Mouse (Mus musculus) adrenal gland, adult 10 weeks (tissue): ENCODE results near the gene Slc11a2. TPM values are rescaled to one million over a fixed set of nuclear protein-coding genes. Genes with fewer than 3 reads are reported as not detected.

Experiments used
- polyA plus RNA-seq: library from polyadenylated mRNA; stranded (reverse); fragments of 350-450 nt; fragmentation: Illumina TruSeq; extraction: RNeasy Lipid Tissue Mini Kit (QIAGEN cat#74804); gene quantifications from one replicate; pipeline ENCODE4 v1.2.3, GENCODE M21; 2014; ENCODE audit warnings: low read depth, low replicate concordance

Gene Slc11a2
- 18.3 TPM for polyA plus RNA-seq

DNA sequence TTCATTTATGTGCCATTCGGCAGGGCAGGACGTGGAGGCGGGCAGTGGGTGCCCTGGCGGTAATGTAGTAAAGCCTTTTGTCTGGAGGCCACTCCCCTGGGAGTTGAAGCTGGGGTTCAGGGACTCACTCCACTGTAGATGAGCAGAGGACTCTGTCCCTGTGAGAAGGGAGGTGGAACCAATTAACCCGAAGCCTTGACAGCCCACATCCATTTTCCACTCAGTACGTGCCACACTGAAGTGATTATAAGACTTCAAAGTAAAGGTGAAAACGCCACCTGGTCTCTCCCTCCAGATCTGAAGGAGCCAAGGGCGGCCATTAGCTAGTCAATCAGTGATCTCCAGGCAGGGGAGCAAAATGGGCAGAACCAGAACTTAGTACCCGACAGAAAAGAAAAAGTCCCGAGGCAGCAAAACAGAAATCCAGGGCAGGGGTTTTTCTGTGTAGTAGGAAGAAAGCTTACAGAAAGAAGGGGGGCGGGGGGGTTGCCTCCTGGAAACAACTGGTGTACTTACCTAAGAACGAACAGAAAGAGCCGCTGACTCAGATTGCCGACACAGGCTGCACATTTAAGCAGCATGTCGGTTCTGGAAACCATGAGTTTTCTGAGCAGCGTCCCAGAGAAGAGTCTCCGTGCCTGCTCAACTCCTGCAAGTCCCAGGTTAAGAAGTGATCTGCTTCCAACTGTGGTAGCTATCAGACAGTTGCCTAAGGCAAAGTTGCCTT is at the start of gene Slc11a2:
Gene Slc11a2, minus strand, starts transcription at position 677 of the 727 bp plus-strand sequence.

DNA sequence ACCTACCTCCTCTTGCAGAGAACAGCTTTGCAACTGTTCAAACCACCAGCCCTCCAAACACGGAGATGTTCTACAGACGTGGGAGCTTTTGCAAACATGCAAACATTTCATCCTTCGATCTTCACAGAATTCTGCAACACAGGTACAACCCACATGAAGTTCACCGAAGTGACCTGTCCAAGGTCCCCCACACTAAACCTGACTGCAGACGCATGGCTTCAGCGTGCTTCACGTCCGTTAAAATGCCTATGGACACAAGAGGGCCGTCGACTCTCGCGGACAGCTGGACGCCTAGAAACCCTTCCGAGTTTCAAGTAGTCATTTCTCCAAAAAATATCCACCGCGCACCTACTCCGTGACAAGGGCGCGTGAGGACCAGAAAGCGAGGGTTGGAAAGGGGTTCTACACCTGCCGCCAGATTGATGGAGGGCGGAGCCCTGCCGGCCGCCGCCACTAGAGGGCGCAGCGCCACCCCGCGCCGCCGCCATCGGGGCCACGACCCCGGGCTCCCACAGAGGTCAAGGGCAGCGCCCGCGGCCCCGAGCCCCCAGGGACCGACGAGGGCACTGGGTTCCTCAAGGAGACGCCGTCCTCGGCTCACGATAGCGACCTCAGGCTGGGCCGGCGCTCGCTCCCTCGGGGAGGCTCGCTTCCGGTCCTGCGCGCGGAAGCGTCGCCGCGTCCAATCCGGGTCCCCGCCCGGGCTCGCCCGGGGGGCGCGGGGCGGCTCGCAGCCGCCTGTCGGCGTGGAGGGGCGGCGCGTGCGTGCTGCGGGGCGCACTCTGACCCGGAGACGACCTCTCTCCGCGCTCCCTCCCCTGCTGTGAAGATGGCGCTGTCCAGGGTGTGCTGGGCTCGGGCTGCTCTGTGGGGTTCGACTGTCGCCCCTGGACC is 43.7 kb upstream of the Slc11a2 start, which contains the start of gene Letmd1:
Gene Letmd1, plus strand, starts transcription at position 729 of the 894 bp plus-strand sequence.

DNA sequence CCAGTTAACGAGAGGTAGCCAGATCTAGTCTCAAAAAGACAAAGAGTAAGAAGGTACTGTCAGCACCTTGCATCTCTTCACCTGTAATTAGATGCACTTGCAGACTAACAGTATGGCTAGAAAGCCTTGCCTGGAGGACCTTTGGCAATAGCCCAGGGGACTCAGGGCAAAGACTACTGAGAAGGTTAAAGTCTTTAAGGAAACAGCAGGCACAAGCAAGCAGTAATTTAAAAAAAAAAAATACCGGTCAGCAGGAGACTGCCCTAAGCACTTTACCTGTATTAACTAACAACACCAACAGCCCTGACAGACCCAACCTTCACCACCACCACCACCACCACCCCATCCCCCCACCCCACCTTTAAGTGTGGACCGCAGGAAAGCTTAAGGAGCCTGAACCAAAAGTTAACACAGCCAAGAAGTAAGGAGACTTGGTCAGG is 3.1 kb downstream of the Slc11a2 start, which contains the start of gene Gm5475:
Gene Gm5475, plus strand, starts transcription at position 390 of the 440 bp plus-strand sequence.

DNA sequence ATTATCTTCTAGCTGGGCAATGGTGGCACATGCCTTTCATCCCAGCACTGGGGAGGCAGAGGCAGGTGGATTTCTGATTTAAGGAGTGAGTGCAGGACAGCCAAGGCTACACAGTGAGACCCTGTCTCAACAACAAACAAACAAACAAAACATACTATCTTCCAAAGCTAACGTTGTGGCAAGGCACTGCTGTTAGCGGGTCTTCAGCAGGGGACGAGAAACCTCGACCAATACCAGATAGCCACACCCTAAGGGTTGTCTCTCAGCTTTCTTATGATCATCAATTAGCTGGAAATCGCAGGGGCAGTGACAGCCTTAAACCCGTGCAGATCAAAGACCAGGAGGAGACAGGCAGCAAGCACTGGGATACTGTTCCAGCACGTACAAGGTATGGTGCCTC is 60.6 kb downstream of the Slc11a2 start, which contains the start of gene Higd1c:
Gene Higd1c, plus strand, starts transcription at position 301 of the 400 bp plus-strand sequence.

DNA sequence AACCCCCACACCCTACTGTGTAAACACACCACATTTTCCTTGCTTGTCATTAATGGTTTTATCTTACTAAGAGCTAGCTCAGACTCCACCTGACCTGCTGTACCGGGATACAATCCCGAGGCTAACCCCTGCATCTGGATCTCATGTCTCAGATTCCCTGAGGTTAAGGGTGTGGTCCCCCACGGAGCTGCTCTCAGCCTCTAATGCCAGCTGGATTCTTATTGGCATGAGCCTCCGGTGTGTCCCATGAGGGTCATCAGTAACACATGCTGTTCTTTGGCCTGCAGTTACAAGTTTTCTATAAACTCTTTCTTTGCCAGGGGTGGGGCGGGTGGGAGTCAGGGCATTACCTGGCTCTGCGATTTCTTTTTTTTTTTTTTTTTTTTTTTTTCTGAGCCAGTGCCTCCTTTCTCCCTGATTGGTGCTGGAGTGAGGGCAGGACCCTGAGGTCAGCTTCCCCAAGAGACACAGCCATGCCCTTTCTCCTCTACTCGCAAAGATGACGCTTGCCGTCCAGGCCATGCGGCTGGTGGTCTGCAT is 72.1 kb downstream of the Slc11a2 start, which contains the start of the genes Methig1 and Mettl7a2:
Gene Methig1, plus strand, starts transcription at position 439 of the 540 bp plus-strand sequence.
Gene Mettl7a2, plus strand, starts transcription at position 490 of the 540 bp plus-strand sequence.

Other genes with a start within 250 kb of the Slc11a2 start
- 115 TPM for gene Atf1, start 197.3 kb downstream of the Slc11a2 start, polyA plus RNA-seq
- gene Tmprss12, start 144.2 kb downstream of the Slc11a2 start, polyA plus RNA-seq: not detected
- 155 TPM for gene Mettl7a1, start 120.9 kb downstream of the Slc11a2 start, polyA plus RNA-seq
- not detected for gene Mettl7a3, start 90.1 kb downstream of the Slc11a2 start, polyA plus RNA-seq
- not detected for gene Methig1, start 71.9 kb downstream of the Slc11a2 start, polyA plus RNA-seq
- not detected for gene Mettl7a2, start 71.9 kb downstream of the Slc11a2 start, polyA plus RNA-seq
- gene Higd1c, start 60.5 kb downstream of the Slc11a2 start, polyA plus RNA-seq: not detected
- not detected for gene Gm5475, start 2.9 kb downstream of the Slc11a2 start, polyA plus RNA-seq
- gene Letmd1, start 44.0 kb upstream of the Slc11a2 start, polyA plus RNA-seq: 57.9 TPM
- gene Csrnp2, start 70.4 kb upstream of the Slc11a2 start, polyA plus RNA-seq: 3.6 TPM
- gene Tfcp2, start 126.9 kb upstream of the Slc11a2 start, polyA plus RNA-seq: 8.3 TPM
- gene Pou6f1, start 174.9 kb upstream of the Slc11a2 start, polyA plus RNA-seq: 3.3 TPM
- 295 TPM for gene Dazap2, start 190.3 kb upstream of the Slc11a2 start, polyA plus RNA-seq
- not detected for gene Smagp, start 211.9 kb upstream of the Slc11a2 start, polyA plus RNA-seq
- 2.2 TPM for gene Bin2, start 244.5 kb upstream of the Slc11a2 start, polyA plus RNA-seq